ENCODE assay signal across 7 mouse cellular contexts in the genomic region with DNA sequence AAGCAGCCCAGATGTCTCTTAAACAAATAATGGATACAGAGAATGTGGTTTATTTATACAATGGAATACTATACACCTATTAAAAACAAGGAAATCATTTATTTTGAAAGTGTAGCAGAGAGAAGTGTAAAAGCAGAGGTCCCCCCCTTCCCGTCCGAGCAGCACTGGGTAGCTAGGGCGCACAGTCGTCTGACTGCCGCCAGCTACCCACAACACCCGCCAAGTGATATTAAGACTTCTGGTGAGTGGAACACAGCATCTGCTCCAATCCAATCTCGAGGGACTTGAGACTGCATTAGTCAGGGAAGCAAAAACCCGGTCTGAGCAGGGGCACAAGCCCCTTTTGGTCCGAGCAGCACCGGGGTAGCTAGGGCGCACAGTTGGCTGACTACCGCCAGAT.
DNase-seq lines count a peak whose midpoint lies in the region; TF ChIP-seq lines count a peak whose summit lies in the region.
"Not testable (repeated sequence)": the region's sequence is repeated elsewhere in the genome, so short reads cannot be mapped to it uniquely, and the experiment has no call there.

No protein-coding gene starts in this region.

- not testable (repeated sequence) for H3K4me1 ChIP-seq in E14TG2a.4 (replicated peaks; ENCODE audit: low read depth, low read length); ES-Bruce4 (ENCODE audit: control insufficient read depth, insufficient read depth, low read length); ES-E14 (ENCODE audit: control insufficient read depth in 2 of 2, insufficient read depth in 2 of 2, low read length in 2 of 2, poor library complexity in 1 of 2)

- not testable (repeated sequence) for TF ChIP-seq EP300 in ES-Bruce4 (IDR thresholded peaks at IDR 0.05; ENCODE audit: insufficient read depth, low read depth, low read length)

- DNase-seq in ES-CJ7 (ENCODE audit: low read depth, low spot score), result peak; percentile 49
- peak; percentile 15 for DNase-seq in ES-E14 (ENCODE audit: low read depth, low spot score)
- peak; percentile 65 for DNase-seq in R1 (ENCODE audit: low read depth, low spot score)
- DNase-seq in WW6 (ENCODE audit: low read depth, low spot score), result peak; percentile 29
- peak; percentile 71 for DNase-seq in ZHBTc4 (ENCODE audit: low read depth, low spot score)

- H3K4me3 ChIP-seq in E14TG2a.4 (replicated peaks; ENCODE audit: low read length) (peak overlapping the region; percentile 73), ES-Bruce4 (ENCODE audit: low read depth, low read length) (peak overlapping the region; percentile 39), ES-E14 (ENCODE audit: insufficient read depth in 1 of 2, low read depth in 1 of 2, low read length in 2 of 2, poor library complexity in 1 of 2, severe bottlenecking in 1 of 2) (peak overlapping the region; percentile 58 to 69)

- not testable (repeated sequence) for H3K36me3 ChIP-seq in E14TG2a.4 (ENCODE audit: insufficient read depth, low read length); ES-Bruce4 (ENCODE audit: control insufficient read depth, insufficient read depth, low read length, poor library complexity, severe bottlenecking); ES-E14 (ENCODE audit: control insufficient read depth, insufficient read depth, low read length, poor library complexity, severe bottlenecking)

- not testable (repeated sequence) for TF ChIP-seq CTCF in E14TG2a.4 (conservative IDR thresholded peaks at IDR 0.05; ENCODE audit: low read length); ES-Bruce4 (IDR thresholded peaks at IDR 0.05; ENCODE audit: low read depth, low read length)

- not testable (repeated sequence) for TF ChIP-seq POLR2A in ES-Bruce4 (IDR thresholded peaks at IDR 0.05; ENCODE audit: insufficient read depth, low read length)

- H3K9ac ChIP-seq in ES-Bruce4 (ENCODE audit: low read depth, poor library complexity, severe bottlenecking), result not testable (repeated sequence)
- H3K9ac ChIP-seq in ES-E14 (ENCODE audit: insufficient read depth, low read depth, low read length, poor library complexity, severe bottlenecking), result 0 out of 2 replicates have a peak overlapping the region, but pooled peaks have one; percentile 56

- not testable (repeated sequence) for H3K27me3 ChIP-seq in E14TG2a.4 (ENCODE audit: insufficient read depth, low read length); ES-Bruce4 (ENCODE audit: control insufficient read depth, insufficient read depth, low read length, poor library complexity, severe bottlenecking)

- in situ Hi-C loops in ES-E14 (cut with MboI; ENCODE audit: low sequenced_read_pairs in 2 of 2, unreplicated experiment in 2 of 2), result not testable (repeated sequence)

- not testable (repeated sequence) for H3K27ac ChIP-seq in ES-Bruce4 (ENCODE audit: insufficient read depth, low read length); ES-E14 (ENCODE audit: insufficient read depth, low read depth, low read length, poor library complexity, severe bottlenecking)

- not testable (repeated sequence) for H3K9me3 ChIP-seq in E14TG2a.4 (ENCODE audit: low read length); ES-Bruce4 (replicated peaks; ENCODE audit: control insufficient read depth, insufficient read depth, low read length, poor library complexity, severe bottlenecking); ES-E14 (ENCODE audit: control insufficient read depth, insufficient read depth, low read depth, low read length)

Comparison
In these comparisons a context has a peak if more than half of its experiments do, and no peak if none do; other contexts are left out.
1. DNase-seq: peak in every context shown above with its lines; median percentile 71 in ZHBTc4; 65 in R1; 49 in ES-CJ7; 29 in WW6; 15 in ES-E14.